27 mouse cellular contexts compared by ENCODE assay signal in genomic region chr12:55328784-55329183, GRCm38 (mm10). TPM values are rescaled to one million over a fixed set of nuclear protein-coding genes. Genes with fewer than 3 reads are reported as not detected.
DNase-seq lines count a peak whose midpoint lies in the region; ATAC-seq and TF ChIP-seq lines count a peak whose summit lies in the region.
"Had no signal": no experiment of that assay in that cellular context is flagged by ENCODE, and none has a peak within 500 bp of the region (broad histone marks: within the 10 kb centered on the region; RNA-seq: fewer than 3 reads in every experiment).

No protein-coding gene starts in this region.

- TF ChIP-seq POLR2A in MEL (IDR thresholded peaks at IDR 0.05; ENCODE audit: control insufficient read depth in 1 of 2, insufficient read depth in 1 of 2, low read depth in 1 of 2, low read length in 2 of 2, poor library complexity in 1 of 2): no peak

- DNase-seq in liver (no peak), MEL (ENCODE audit: low read depth, low spot score) (no peak)
- DNase-seq in layer of hippocampus, postnatal 10 days (ENCODE audit: low spot score in 2 of 2): no peak
- no peak for DNase-seq in layer of hippocampus, postnatal 36 days
- DNase-seq: adrenal gland, adult 8-10 months; adrenal gland, postnatal 25 days; B cell, adult 2 months; cerebellum, adult 11-12 months; cerebellum, adult 8-10 months; cerebellum, postnatal 10 days; cerebellum, postnatal 36 days; gastrocnemius, postnatal 10 days; gastrocnemius, postnatal 36 days; heart, adult 2 months; heart, postnatal 14 days; heart, postnatal 4 days had no signal

- H3K27me3 ChIP-seq in liver, embryonic 12.5 days (replicated peaks): no peaks in the 10 kb centered on the region
- no peaks in the 10 kb centered on the region for H3K27me3 ChIP-seq in MEL (ENCODE audit: control insufficient read depth in 1 of 2, insufficient read depth in 2 of 2, low read length in 2 of 2)
- H3K27me3 ChIP-seq in liver, embryonic 15.5 days: no peaks in the 10 kb centered on the region; the same call in 1 of the 2 replicates
- no peaks in the 10 kb centered on the region for H3K27me3 ChIP-seq in midbrain, embryonic 16.5 days (ENCODE audit: control insufficient read depth, insufficient read depth, low read depth, low read length)
- H3K27me3 ChIP-seq: CH12.LX; forebrain, embryonic 13.5 days; heart, embryonic 13.5 days had no signal

- ATAC-seq in liver, embryonic 12.5 days: peak; percentile 10; the same call in 1 of the 2 replicates
- ATAC-seq in liver, embryonic 15.5 days (ENCODE audit: insufficient read depth): no peak
- ATAC-seq in midbrain, embryonic 16.5 days: no peak
- ATAC-seq: activated CD4-positive, CD25-positive, alpha-beta regulatory T cell, adult 4 months; forebrain, embryonic 13.5 days; forebrain, embryonic 16.5 days had no signal

- WGBS in liver, embryonic 12.5 days (ENCODE audit: insufficient replicate concordance): 57% methylated on average over 4 of the region's 4 CpGs
- WGBS in liver, embryonic 15.5 days (ENCODE audit: insufficient replicate concordance): 52% methylated on average over 4 of the region's 4 CpGs
- 94% methylated on average over 4 of the region's 4 CpGs for WGBS in midbrain, embryonic 16.5 days

- peaks cover 24% of the 10 kb centered on the region for H3K4me1 ChIP-seq in liver, embryonic 12.5 days
- peaks cover 35 to 41% of the 10 kb centered on the region in 2 experiments for H3K4me1 ChIP-seq in MEL (ENCODE audit: control insufficient read depth in 1 of 2, insufficient read depth in 2 of 2, low read length in 2 of 2)
- peaks cover 22% of the 10 kb centered on the region for H3K4me1 ChIP-seq in liver, embryonic 15.5 days (replicated peaks)
- H3K4me1 ChIP-seq in midbrain, embryonic 16.5 days (ENCODE audit: control insufficient read depth, insufficient read depth, low read length): no peaks in the 10 kb centered on the region
- H3K4me1 ChIP-seq: forebrain, embryonic 10.5 days; forebrain, embryonic 13.5 days; heart, embryonic 10.5 days; heart, embryonic 13.5 days had no signal

- no peak overlapping the region for H3K4me3 ChIP-seq in liver, embryonic 12.5 days
- H3K4me3 ChIP-seq in MEL (ENCODE audit: control insufficient read depth in 1 of 2, insufficient read depth in 1 of 2, low read depth in 2 of 2, low read length in 2 of 2): peak overlapping the region in 1 of 2 experiments; percentile 2; a peak in 1 of 4 replicates
- no peak overlapping the region for H3K4me3 ChIP-seq in liver, embryonic 15.5 days (replicated peaks)
- no peak overlapping the region for H3K4me3 ChIP-seq in midbrain, embryonic 16.5 days (ENCODE audit: low read depth, low read length)
- H3K4me3 ChIP-seq: forebrain, embryonic 10.5 days; forebrain, embryonic 13.5 days; heart, adult 2 months; heart, embryonic 10.5 days; heart, embryonic 13.5 days had no signal

- peaks cover 12% of the 10 kb centered on the region for H3K36me3 ChIP-seq in liver, embryonic 12.5 days
- H3K36me3 ChIP-seq in MEL (ENCODE audit: control insufficient read depth in 1 of 2, insufficient read depth in 2 of 2, low read length in 2 of 2): peaks cover 4 to 46% of the 10 kb centered on the region in 2 experiments; a peak in 3 of 4 replicates
- no peaks in the 10 kb centered on the region for H3K36me3 ChIP-seq in liver, embryonic 15.5 days (replicated peaks)
- no peaks in the 10 kb centered on the region for H3K36me3 ChIP-seq in midbrain, embryonic 16.5 days (ENCODE audit: control insufficient read depth, insufficient read depth, low read length)

- TF ChIP-seq RAD21 in MEL (IDR thresholded peaks at IDR 0.05; ENCODE audit: low read depth, low read length): no peak

- peak overlapping the region; percentile 37 for H3K27ac ChIP-seq in liver, embryonic 12.5 days
- peak overlapping the region; percentile 98 for H3K27ac ChIP-seq in MEL (ENCODE audit: control insufficient read depth, low read depth, low read length)
- peak overlapping the region; percentile 34; the same call in 1 of the 2 replicates for H3K27ac ChIP-seq in liver, embryonic 15.5 days (replicated peaks)
- no peak overlapping the region for H3K27ac ChIP-seq in midbrain, embryonic 16.5 days (ENCODE audit: low read length)
- H3K27ac ChIP-seq: forebrain, embryonic 10.5 days; forebrain, embryonic 13.5 days; heart, adult 2 months; heart, embryonic 10.5 days; heart, embryonic 13.5 days; hindbrain, embryonic 14.5 days had no signal

- H3K9me3 ChIP-seq in liver, embryonic 12.5 days (replicated peaks): no peaks in the 10 kb centered on the region
- no peaks in the 10 kb centered on the region for H3K9me3 ChIP-seq in MEL (replicated peaks; ENCODE audit: insufficient read depth, low read length)
- H3K9me3 ChIP-seq in liver, embryonic 15.5 days (replicated peaks): no peaks in the 10 kb centered on the region
- H3K9me3 ChIP-seq in midbrain, embryonic 16.5 days (replicated peaks; ENCODE audit: control insufficient read depth, low read length, poor library complexity, severe bottlenecking): no peaks in the 10 kb centered on the region
- H3K9me3 ChIP-seq: forebrain, embryonic 10.5 days; forebrain, embryonic 13.5 days; heart, embryonic 10.5 days; heart, embryonic 13.5 days had no signal

- H3K9ac ChIP-seq in liver, embryonic 12.5 days: no peak overlapping the region
- peak overlapping the region; percentile 34 for H3K9ac ChIP-seq in MEL (ENCODE audit: control insufficient read depth, low read depth, low read length, poor library complexity, severe bottlenecking)
- H3K9ac ChIP-seq in liver, embryonic 15.5 days: no peak overlapping the region
- no peak overlapping the region for H3K9ac ChIP-seq in midbrain, embryonic 16.5 days (ENCODE audit: low read depth, low read length)
- H3K9ac ChIP-seq: forebrain, embryonic 13.5 days; heart, embryonic 13.5 days; hindbrain, embryonic 14.5 days had no signal

- no peak for TF ChIP-seq CTCF in MEL (IDR thresholded peaks at IDR 0.05 in 2 of 3, conservative IDR thresholded peaks at IDR 0.05 in 1 of 3; ENCODE audit: control insufficient read depth in 1 of 3, insufficient read depth in 1 of 3, low read depth in 2 of 3, low read length in 3 of 3, poor library complexity in 1 of 3, severe bottlenecking in 1 of 3)

- H3K4me2 ChIP-seq in liver, embryonic 12.5 days: peak overlapping the region; percentile 8
- no peak overlapping the region for H3K4me2 ChIP-seq in liver, embryonic 15.5 days
- H3K4me2 ChIP-seq in midbrain, embryonic 16.5 days (ENCODE audit: low read length): no peak overlapping the region
- H3K4me2 ChIP-seq: forebrain, embryonic 13.5 days; heart, embryonic 13.5 days; hindbrain, embryonic 14.5 days had no signal

- TF ChIP-seq EP300 in MEL (IDR thresholded peaks at IDR 0.05; ENCODE audit: low read depth in 1 of 2, low read length in 2 of 2): no peak

- no peaks in the 10 kb centered on the region for H3K79me2 ChIP-seq in MEL (ENCODE audit: control insufficient read depth, insufficient read depth, low read length, poor library complexity)

TF ChIP-seq in MEL, 35 proteins besides CTCF, POLR2A, EP300 and RAD21:
- TF ChIP-seq SMC3 (IDR thresholded peaks at IDR 0.05; ENCODE audit: low read depth, low read length): no peak
- TF ChIP-seq USF2 (IDR thresholded peaks at IDR 0.05; ENCODE audit: borderline replicate concordance in 1 of 2, insufficient read depth in 1 of 2, low read depth in 1 of 2, low read length in 2 of 2): no peak
- TF ChIP-seq GATA1 (IDR thresholded peaks at IDR 0.05; ENCODE audit: low read depth, low read length): peak; percentile 56
- peak; percentile 73 for TF ChIP-seq ZNF384 (IDR thresholded peaks at IDR 0.05; ENCODE audit: low read depth, low read length)
- TF ChIP-seq MEF2A (IDR thresholded peaks at IDR 0.05; ENCODE audit: extremely low read depth, insufficient replicate concordance, low read depth, low read length, poor library complexity, severe bottlenecking): no peak
- no peak for TF ChIP-seq ETS1 (IDR thresholded peaks at IDR 0.05; ENCODE audit: low read depth, low read length)

RNA-seq across cellular contexts. Expression of gene Ppp2r3c, which starts 26.0 kb away (rescaled TPM):
- polyA plus RNA-seq in liver, embryonic 12.5 days (2016; fragmentation: Nextera tagmentation; extraction: Ambion mirVana): 10.3 and 11.8 TPM in 2 replicates
- 10.9 and 12.6 TPM in 2 replicates for total RNA-seq in MEL (2012; rRNA removed)
- 10 to 100 TPM in 1 of 2 experiments, not detected in 1; 12.3 TPM for polyA plus RNA-seq in MEL (2012; ENCODE audit: insufficient read depth in 1 of 2, insufficient read length in 2 of 2, low read depth in 1 of 2, low replicate concordance in 2 of 2, missing spikeins in 1 of 2)
- 4.7 and 4.9 TPM in 2 replicates for polyA plus RNA-seq in liver, embryonic 15.5 days (2015; fragmentation: Nextera tagmentation; extraction: Ambion mirVana)
- 10 to 100 TPM; 13.0 to 13.9 TPM for total RNA-seq in layer of hippocampus, postnatal 10 days (2021)
- 21.6 and 26.8 TPM in 2 replicates for polyA plus RNA-seq in midbrain, embryonic 16.5 days (2015; fragmentation: Nextera tagmentation; extraction: Ambion mirVana)
- 10 to 100 TPM; 11.9 to 14.4 TPM for total RNA-seq in layer of hippocampus, postnatal 36 days (2021)

RNA-seq across cellular contexts. Expression of gene 1110008L16Rik, which starts 29.4 kb away (rescaled TPM):
- polyA plus RNA-seq in liver, embryonic 12.5 days (2016; fragmentation: Nextera tagmentation; extraction: Ambion mirVana): 12.4 and 13.4 TPM in 2 replicates
- total RNA-seq in MEL (2012; rRNA removed): 21.4 and 26.2 TPM in 2 replicates
- polyA plus RNA-seq in MEL (2012; ENCODE audit: insufficient read depth in 1 of 2, insufficient read length in 2 of 2, low read depth in 1 of 2, low replicate concordance in 2 of 2, missing spikeins in 1 of 2): 10 to 100 TPM in 1 of 2 experiments, not detected in 1; 24.9 TPM
- 5.9 and 6.1 TPM in 2 replicates for polyA plus RNA-seq in liver, embryonic 15.5 days (2015; fragmentation: Nextera tagmentation; extraction: Ambion mirVana)
- total RNA-seq in layer of hippocampus, postnatal 10 days (2021): 1 to 10 TPM; 7.6 to 8.8 TPM
- polyA plus RNA-seq in midbrain, embryonic 16.5 days (2015; fragmentation: Nextera tagmentation; extraction: Ambion mirVana): 8.6 and 9.7 TPM in 2 replicates
- 1 to 10 TPM; 8.3 to 9.1 TPM for total RNA-seq in layer of hippocampus, postnatal 36 days (2021)

RNA-seq across cellular contexts. Expression of gene Psma6, which starts 55.2 kb away (rescaled TPM):
- 282 and 290 TPM in 2 replicates for polyA plus RNA-seq in liver, embryonic 12.5 days (2016; fragmentation: Nextera tagmentation; extraction: Ambion mirVana)
- total RNA-seq in MEL (2012; rRNA removed): 255 and 284 TPM in 2 replicates
- 100 to 1,000 TPM in 1 of 2 experiments, not detected in 1; 309 TPM for polyA plus RNA-seq in MEL (2012; ENCODE audit: insufficient read depth in 1 of 2, insufficient read length in 2 of 2, low read depth in 1 of 2, low replicate concordance in 2 of 2, missing spikeins in 1 of 2)
- polyA plus RNA-seq in liver, embryonic 15.5 days (2015; fragmentation: Nextera tagmentation; extraction: Ambion mirVana): 185 and 190 TPM in 2 replicates
- 100 to 1,000 TPM; 167 to 168 TPM for total RNA-seq in layer of hippocampus, postnatal 10 days (2021)
- polyA plus RNA-seq in midbrain, embryonic 16.5 days (2015; fragmentation: Nextera tagmentation; extraction: Ambion mirVana): 401 and 405 TPM in 2 replicates
- 100 to 1,000 TPM; 142 to 152 TPM for total RNA-seq in layer of hippocampus, postnatal 36 days (2021)
